ENCODE assay signal across 10 mouse cellular contexts in the genomic region with DNA sequence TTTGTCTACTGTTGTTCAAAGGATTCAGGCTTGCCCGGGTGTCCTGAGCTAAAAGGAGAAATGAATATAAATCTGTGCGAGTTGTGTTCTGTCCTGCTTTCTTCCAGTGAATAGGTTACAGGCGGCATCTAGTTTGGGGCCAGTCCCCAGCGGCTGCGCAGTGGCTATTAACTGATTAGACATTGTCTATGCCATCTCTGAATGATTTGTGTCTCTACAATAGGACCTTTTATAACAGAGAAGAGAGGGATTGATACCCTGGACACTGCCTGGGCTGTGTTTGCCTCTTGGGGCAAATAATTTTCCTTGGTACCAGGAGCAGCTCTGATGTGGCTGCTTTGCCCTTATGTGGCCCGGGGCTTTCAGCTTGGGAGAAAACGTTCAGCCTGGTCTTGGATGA.
DNase-seq lines count a peak whose midpoint lies in the region; ATAC-seq and TF ChIP-seq lines count a peak whose summit lies in the region.
"Had no signal": no experiment of that assay in that cellular context is flagged by ENCODE, and none has a peak within 500 bp of the region (broad histone marks: within the 10 kb centered on the region; RNA-seq: fewer than 3 reads in every experiment).

No protein-coding gene starts in this region.

- no peak for TF ChIP-seq POLR2A in heart, adult 2 months (IDR thresholded peaks at IDR 0.05; ENCODE audit: insufficient read depth, low read depth, low read length)

- no peak for DNase-seq in heart, adult 2 months
- no peak for DNase-seq in heart, adult 11 months
- DNase-seq in lung, postnatal 4 days = no peak
- DNase-seq in ovary, postnatal 10 days (ENCODE audit: low spot score) = no peak

- H3K9ac ChIP-seq in heart, adult 2 months (ENCODE audit: low read depth, low read length) = 0 out of 2 replicates have a peak overlapping the region, but pooled peaks have one; percentile 35
- no peak overlapping the region for H3K9ac ChIP-seq in lung, embryonic 16.5 days (ENCODE audit: low read length)
- peak overlapping the region; percentile 67 for H3K9ac ChIP-seq in heart, embryonic 16.5 days (ENCODE audit: low read length)
- no peak overlapping the region; the same call in 1 of the 2 replicates for H3K9ac ChIP-seq in neural tube, embryonic 13.5 days
- H3K9ac ChIP-seq: embryonic facial prominence, embryonic 12.5 days had no signal

- no peaks in the 10 kb centered on the region for H3K27me3 ChIP-seq in heart, adult 2 months (ENCODE audit: control insufficient read depth, insufficient read depth, low read length)
- H3K27me3 ChIP-seq in lung, embryonic 16.5 days (ENCODE audit: control insufficient read depth, insufficient read depth, low read depth, low read length) = no peaks in the 10 kb centered on the region
- no peaks in the 10 kb centered on the region for H3K27me3 ChIP-seq in heart, embryonic 16.5 days (ENCODE audit: control insufficient read depth, insufficient read depth, low read length)
- no peaks in the 10 kb centered on the region for H3K27me3 ChIP-seq in neural tube, embryonic 13.5 days
- H3K27me3 ChIP-seq: CH12.LX; embryonic facial prominence, embryonic 12.5 days had no signal

- intact Hi-C loops in heart, adult 2 months (cut with DNase I) = no loop called here

- H3K4me1 ChIP-seq in heart, adult 2 months (ENCODE audit: control insufficient read depth, insufficient read depth, low read length) = no peaks in the 10 kb centered on the region
- H3K4me1 ChIP-seq in lung, embryonic 16.5 days (replicated peaks; ENCODE audit: control insufficient read depth, insufficient read depth, low read length) = 0 out of 2 replicates have a peak, but pooled peaks cover 2% of the 10 kb centered on the region
- H3K4me1 ChIP-seq in heart, embryonic 16.5 days (ENCODE audit: control insufficient read depth, insufficient read depth, low read length) = peaks cover 10% of the 10 kb centered on the region; the same call in 1 of the 2 replicates
- H3K4me1 ChIP-seq in neural tube, embryonic 13.5 days (replicated peaks) = peaks cover 34% of the 10 kb centered on the region

- H3K27ac ChIP-seq in heart, adult 2 months = no peak overlapping the region
- H3K27ac ChIP-seq in lung, embryonic 16.5 days (ENCODE audit: low read length) = no peak overlapping the region
- H3K27ac ChIP-seq in heart, embryonic 16.5 days (ENCODE audit: low read length) = peak overlapping the region; percentile 59
- H3K27ac ChIP-seq in neural tube, embryonic 13.5 days (replicated peaks) = peak overlapping the region; percentile 80

- no peak for TF ChIP-seq CTCF in heart, adult 2 months (IDR thresholded peaks at IDR 0.05)

- no peaks in the 10 kb centered on the region for H3K79me2 ChIP-seq in heart, adult 2 months (replicated peaks; ENCODE audit: control insufficient read depth, insufficient read depth, low read length)

- TF ChIP-seq EP300 in heart, adult 2 months (IDR thresholded peaks at IDR 0.05; ENCODE audit: insufficient read depth, low read depth, low read length) = no peak

- peak overlapping the region; percentile 4; the same call in 1 of the 2 replicates for H3K4me2 ChIP-seq in lung, embryonic 16.5 days (ENCODE audit: low read depth, low read length)
- H3K4me2 ChIP-seq in heart, embryonic 16.5 days (ENCODE audit: low read depth, low read length) = peak overlapping the region; percentile 61
- peak overlapping the region; percentile 29 for H3K4me2 ChIP-seq in neural tube, embryonic 13.5 days
- H3K4me2 ChIP-seq: embryonic facial prominence, embryonic 12.5 days had no signal

- ATAC-seq in lung, embryonic 16.5 days (ENCODE audit: low read depth) = no peak
- no peak for ATAC-seq in heart, embryonic 16.5 days (replicated peaks; ENCODE audit: extremely low read depth, insufficient read depth, low FRiP score)
- ATAC-seq in neural tube, embryonic 13.5 days (ENCODE audit: low read depth) = 0 out of 2 replicates have a peak, but pooled peaks have one; percentile 17
- ATAC-seq in monocyte, adult 5-6 weeks (replicated peaks; ENCODE audit: insufficient number of reproducible peaks, low FRiP score, low TSS enrichment, poor library complexity, severe bottlenecking) = no peak

- WGBS in heart, adult 2 months = 62% methylated on average over 7 of the region's 7 CpGs
- WGBS in lung, embryonic 16.5 days = 79% methylated on average over 7 of the region's 7 CpGs
- WGBS in heart, embryonic 16.5 days = 63% methylated on average over 7 of the region's 7 CpGs
- 24% methylated on average over 7 of the region's 7 CpGs for WGBS in neural tube, embryonic 13.5 days

- peak overlapping the region; percentile 30; the same call in 1 of the 2 replicates for H3K4me3 ChIP-seq in heart, adult 2 months
- H3K4me3 ChIP-seq in lung, embryonic 16.5 days (ENCODE audit: low read length) = no peak overlapping the region
- H3K4me3 ChIP-seq in heart, embryonic 16.5 days (ENCODE audit: low read length) = peak overlapping the region; percentile 50
- H3K4me3 ChIP-seq in neural tube, embryonic 13.5 days = no peak overlapping the region
- H3K4me3 ChIP-seq: embryonic facial prominence, embryonic 12.5 days had no signal

- no peaks in the 10 kb centered on the region for H3K36me3 ChIP-seq in heart, adult 2 months (ENCODE audit: control insufficient read depth, insufficient read depth, low read length)
- no peaks in the 10 kb centered on the region for H3K36me3 ChIP-seq in lung, embryonic 16.5 days (ENCODE audit: control insufficient read depth, insufficient read depth, low read length)
- H3K36me3 ChIP-seq in heart, embryonic 16.5 days (ENCODE audit: control insufficient read depth, insufficient read depth) = no peaks in the 10 kb centered on the region
- H3K36me3 ChIP-seq in neural tube, embryonic 13.5 days = no peaks in the 10 kb centered on the region
- H3K36me3 ChIP-seq: embryonic facial prominence, embryonic 12.5 days had no signal

- no peaks in the 10 kb centered on the region for H3K9me3 ChIP-seq in lung, embryonic 16.5 days (ENCODE audit: control insufficient read depth, low read length)
- H3K9me3 ChIP-seq in heart, embryonic 16.5 days (replicated peaks; ENCODE audit: control insufficient read depth, low read length) = no peaks in the 10 kb centered on the region
- H3K9me3 ChIP-seq in neural tube, embryonic 13.5 days = no peaks in the 10 kb centered on the region
- H3K9me3 ChIP-seq: embryonic facial prominence, embryonic 12.5 days had no signal

Comparison
In these comparisons a context has a peak if more than half of its experiments do, and no peak if none do; other contexts are left out.
1. H3K27ac ChIP-seq: peak in heart, embryonic 16.5 days (single experiment) and neural tube, embryonic 13.5 days (single experiment); none in heart, adult 2 months (single experiment) and lung, embryonic 16.5 days (single experiment).
2. H3K4me3 ChIP-seq: peak in heart, adult 2 months (single experiment) and heart, embryonic 16.5 days (single experiment); none in lung, embryonic 16.5 days (single experiment) and neural tube, embryonic 13.5 days (single experiment).
3. H3K9ac ChIP-seq: peak in heart, adult 2 months (single experiment) and heart, embryonic 16.5 days (single experiment); none in lung, embryonic 16.5 days (single experiment) and neural tube, embryonic 13.5 days (single experiment).
4. H3K4me2 ChIP-seq: peak in every context shown above with its lines; median percentile 61 in heart, embryonic 16.5 days; 29 in neural tube, embryonic 13.5 days; 4 in lung, embryonic 16.5 days.